8 mouse cellular contexts compared by ENCODE assay signal in the genomic region with DNA sequence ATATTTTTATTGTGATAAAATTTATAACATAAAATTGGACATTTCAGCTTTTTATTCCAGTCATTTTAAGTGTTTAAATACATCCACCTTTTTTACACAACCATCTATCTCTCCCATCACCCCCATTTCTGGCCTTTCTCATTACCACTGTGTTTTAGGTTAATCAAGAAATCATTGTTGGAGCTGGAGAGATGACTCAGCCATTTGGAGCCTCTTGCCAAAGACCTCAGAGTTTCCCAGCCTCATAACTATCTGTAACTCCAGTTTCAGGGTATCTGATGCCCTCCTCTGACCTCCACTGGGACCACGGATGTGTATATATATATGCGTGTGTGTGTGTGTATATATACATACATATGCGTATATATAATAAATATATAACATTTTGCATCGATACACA. TPM values are rescaled to one million over a fixed set of nuclear protein-coding genes. Genes with fewer than 3 reads are reported as not detected.
A peak's percentile ranks its signal among the peaks of the same experiment; 100 is the strongest.
DNase-seq lines count a peak whose midpoint lies in the region; ATAC-seq lines count a peak whose summit lies in the region.

No protein-coding gene starts in this region.

- H3K9ac ChIP-seq in limb, embryonic 11.5 days (ENCODE audit: low read length), result no peak overlapping the region
- H3K9ac ChIP-seq in stomach, embryonic 14.5 days (replicated peaks; ENCODE audit: low read depth, low read length), result no peak overlapping the region

- H3K9me3 ChIP-seq in limb, embryonic 11.5 days (ENCODE audit: control insufficient read depth, low read length), result no peaks in the 10 kb centered on the region
- H3K9me3 ChIP-seq in stomach, embryonic 14.5 days (ENCODE audit: control insufficient read depth, low read depth, low read length), result no peaks in the 10 kb centered on the region

- H3K27ac ChIP-seq in limb, embryonic 11.5 days (replicated peaks; ENCODE audit: low read depth, low read length), result no peak overlapping the region
- H3K27ac ChIP-seq in stomach, embryonic 14.5 days (ENCODE audit: low read length), result no peak overlapping the region

- no peaks in the 10 kb centered on the region for H3K27me3 ChIP-seq in limb, embryonic 11.5 days (ENCODE audit: control insufficient read depth, insufficient read depth, low read length)
- no peaks in the 10 kb centered on the region for H3K27me3 ChIP-seq in stomach, embryonic 14.5 days (ENCODE audit: control insufficient read depth, insufficient read depth, low read length)

- H3K4me1 ChIP-seq in limb, embryonic 11.5 days (ENCODE audit: control insufficient read depth, insufficient read depth, low read length), result peaks cover 5% of the 10 kb centered on the region
- H3K4me1 ChIP-seq in stomach, embryonic 14.5 days (ENCODE audit: control insufficient read depth, insufficient read depth, low read length), result peaks cover 9% of the 10 kb centered on the region; the same call in 1 of the 2 replicates

- peak; percentile 22 for DNase-seq in kidney, adult 9 months
- no peak for DNase-seq in kidney, postnatal 10 days
- DNase-seq in MEL-GATA-1-ER (ENCODE audit: extremely low read depth, low read depth), result peak; percentile 47
- peak; percentile 40 for DNase-seq in fibroblast of lung, adult 2 months (ENCODE audit: low read depth)
- no peak for DNase-seq in limb, embryonic 11.5 days (ENCODE audit: low spot score)
- DNase-seq in right cerebral cortex, postnatal 14 days, result no peak
- DNase-seq in spleen, adult 12 weeks (ENCODE audit: low spot score), result no peak

- 56% methylated on average over 4 of the region's 4 CpGs for WGBS in limb, embryonic 11.5 days
- 39% methylated on average over 4 of the region's 4 CpGs for WGBS in stomach, embryonic 14.5 days

- peak overlapping the region; percentile 41 for H3K4me2 ChIP-seq in limb, embryonic 11.5 days (ENCODE audit: low read depth, severe bottlenecking)
- H3K4me2 ChIP-seq in stomach, embryonic 14.5 days (replicated peaks; ENCODE audit: low read depth, low read length), result peak overlapping the region; percentile 47

- H3K4me3 ChIP-seq in limb, embryonic 11.5 days (ENCODE audit: low read depth, low read length), result peak overlapping the region; percentile 77
- peak overlapping the region; percentile 49; the same call in 1 of the 2 replicates for H3K4me3 ChIP-seq in stomach, embryonic 14.5 days (ENCODE audit: low read depth, low read length)

- peaks cover 1% of the 10 kb centered on the region; the same call in 1 of the 2 replicates for H3K36me3 ChIP-seq in limb, embryonic 11.5 days (ENCODE audit: control insufficient read depth, insufficient read depth, low read length)
- no peaks in the 10 kb centered on the region for H3K36me3 ChIP-seq in stomach, embryonic 14.5 days (ENCODE audit: control insufficient read depth, insufficient read depth, low read length)

- no peak for ATAC-seq in limb, embryonic 11.5 days (ENCODE audit: insufficient number of reproducible peaks, low FRiP score, low TSS enrichment, low read depth)
- ATAC-seq in stomach, embryonic 14.5 days (ENCODE audit: insufficient number of reproducible peaks, insufficient read depth, low FRiP score, low read depth), result no peak

RNA-seq across cellular contexts. Expression of a gene that starts 0.8 kb away (rescaled TPM):
- polyA plus RNA-seq in limb, embryonic 11.5 days (2014; fragmentation: Nextera tagmentation; extraction: Ambion mirVana), result 27.9 and 28.5 TPM in 2 replicates
- 14.4 and 15.3 TPM in 2 replicates for polyA plus RNA-seq in stomach, embryonic 14.5 days (2014; fragmentation: Nextera tagmentation; extraction: Ambion mirVana)

Comparison
In these comparisons a context has a peak if more than half of its experiments do, and no peak if none do; other contexts are left out.
1. DNase-seq: peak in kidney, adult 9 months (single experiment), MEL-GATA-1-ER (single experiment) and fibroblast of lung, adult 2 months (single experiment); none in kidney, postnatal 10 days (single experiment), limb, embryonic 11.5 days (single experiment), right cerebral cortex, postnatal 14 days (single experiment) and spleen, adult 12 weeks (single experiment).